Mouse (Mus musculus) bone marrow, adult 2 months (tissue): Measurements from ENCODE around the gene Odf2.

Source experiments
- CTCF ChIP-seq: fragments of 200-500 bp; IDR thresholded peaks from 2 replicates; pipeline ENCODE4 v1.5.1; 2011; ENCODE audit warnings: low read length, control low read depth; ENCODE audit not compliant: control insufficient read depth, insufficient read depth
- POLR2A ChIP-seq: fragments of 200-500 bp; IDR thresholded peaks from 2 replicates; pipeline ENCODE4 v1.6.1; 2011; ENCODE audit warnings: low read depth, mild to moderate bottlenecking, control low read depth, low read length, borderline replicate concordance; ENCODE audit not compliant: control insufficient read depth

DNA sequence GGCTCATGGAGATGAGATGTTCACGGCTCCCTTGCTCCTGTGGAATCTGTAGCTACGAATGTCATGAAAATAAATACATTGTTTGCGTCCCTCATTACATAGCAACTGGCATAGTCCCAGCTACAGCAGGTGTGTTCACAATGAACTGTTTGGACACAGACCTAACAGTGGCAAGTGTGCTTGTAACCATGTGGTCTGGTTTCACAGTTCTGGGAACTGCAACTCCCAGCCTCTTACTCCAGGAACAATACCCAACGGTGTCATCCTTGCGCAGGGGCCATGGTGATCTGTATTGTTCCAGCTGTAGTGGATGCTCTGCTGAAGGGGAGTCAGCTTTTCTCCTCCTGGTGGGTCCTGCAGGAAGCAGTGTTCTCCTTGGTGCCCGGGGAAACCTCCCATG is 42.2 kb downstream of the Odf2 start:
- no peak for TF ChIP-seq CTCF
- TF ChIP-seq POLR2A: no peak
